Mouse (Mus musculus): ENCODE measurements around the gene Uggt2.
"Not testable (repeated sequence)": the region's sequence is repeated elsewhere in the genome, so short reads cannot be mapped to it uniquely, and the experiment has no call there.

Gene Uggt2

DNA sequence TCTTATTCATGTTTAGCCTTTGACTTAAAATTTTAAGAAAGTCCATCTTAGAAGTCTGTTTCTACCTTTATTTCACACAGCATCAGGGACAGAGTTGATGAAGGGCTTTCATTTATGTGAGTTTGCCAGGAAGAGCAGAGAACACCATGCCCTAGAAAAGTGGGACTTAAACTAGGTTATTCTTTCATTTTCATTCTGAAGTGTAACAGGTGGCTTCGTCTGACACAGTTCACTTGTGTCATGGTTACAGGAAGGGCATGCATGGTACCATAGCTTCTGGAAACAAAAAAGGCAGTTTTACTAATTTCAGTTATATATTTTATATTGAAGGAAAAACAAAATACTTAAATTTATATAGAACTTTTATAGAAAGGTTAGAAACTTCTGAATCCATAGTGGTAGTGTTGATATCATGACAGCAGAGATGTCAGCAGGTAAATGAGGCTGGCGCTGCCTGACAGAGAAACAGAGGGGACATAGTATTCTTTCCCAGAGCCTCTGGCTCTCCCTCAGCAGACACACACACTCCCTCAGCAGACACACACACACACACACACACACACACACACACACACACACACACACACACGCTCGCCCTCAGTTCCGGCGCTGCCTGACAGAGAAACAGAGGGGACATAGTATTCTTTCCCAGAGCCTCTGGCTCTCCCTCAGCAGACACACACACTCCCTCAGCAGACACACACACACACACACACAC lies 117.4 kb downstream of the Uggt2 start:
- DNase-seq (ENCODE audit: low spot score in 2 of 2), result not testable (repeated sequence)

DNA sequence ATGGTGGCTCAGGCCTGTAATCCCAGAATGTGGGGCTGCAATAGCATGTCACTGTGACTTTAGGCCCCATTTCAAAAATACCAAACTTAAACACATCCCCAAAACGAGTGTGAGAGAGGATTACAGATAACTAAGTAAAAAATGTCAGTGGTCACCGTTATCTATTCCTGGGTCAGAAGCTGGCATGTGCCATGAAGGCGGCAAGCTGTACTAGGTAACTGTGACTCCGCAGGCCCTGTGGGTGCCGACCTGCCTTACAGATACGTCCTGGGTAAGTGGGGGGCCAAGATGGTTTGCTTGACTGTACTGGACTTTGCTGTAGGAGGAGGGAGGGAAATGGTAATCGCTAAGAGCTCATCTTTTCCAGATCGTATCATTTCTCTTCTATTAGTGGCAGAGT lies 118.3 kb downstream of the Uggt2 start:
- DNase-seq (ENCODE audit: low spot score in 2 of 2), result no peak

DNA sequence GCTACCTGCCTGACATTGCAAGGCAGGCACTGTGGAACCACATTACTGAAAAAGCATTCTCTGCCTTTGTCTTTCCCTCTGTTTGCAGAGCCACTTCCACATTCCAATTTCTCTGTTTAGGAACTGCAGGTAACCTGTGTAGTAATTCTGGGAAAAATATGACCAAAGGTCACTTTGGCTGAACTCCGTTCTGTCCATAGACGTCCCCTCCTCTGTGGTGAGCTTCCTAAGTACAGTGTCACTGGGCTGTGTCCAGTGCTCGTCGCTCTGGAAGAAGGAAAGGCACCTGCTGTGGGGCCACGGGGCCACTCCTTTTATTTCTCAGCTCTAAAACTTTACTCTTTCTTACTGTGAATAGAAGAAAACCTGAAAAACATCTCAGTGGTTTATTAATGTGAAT lies 118.9 kb downstream of the Uggt2 start:
- DNase-seq (ENCODE audit: low spot score in 2 of 2), result no peak

DNA sequence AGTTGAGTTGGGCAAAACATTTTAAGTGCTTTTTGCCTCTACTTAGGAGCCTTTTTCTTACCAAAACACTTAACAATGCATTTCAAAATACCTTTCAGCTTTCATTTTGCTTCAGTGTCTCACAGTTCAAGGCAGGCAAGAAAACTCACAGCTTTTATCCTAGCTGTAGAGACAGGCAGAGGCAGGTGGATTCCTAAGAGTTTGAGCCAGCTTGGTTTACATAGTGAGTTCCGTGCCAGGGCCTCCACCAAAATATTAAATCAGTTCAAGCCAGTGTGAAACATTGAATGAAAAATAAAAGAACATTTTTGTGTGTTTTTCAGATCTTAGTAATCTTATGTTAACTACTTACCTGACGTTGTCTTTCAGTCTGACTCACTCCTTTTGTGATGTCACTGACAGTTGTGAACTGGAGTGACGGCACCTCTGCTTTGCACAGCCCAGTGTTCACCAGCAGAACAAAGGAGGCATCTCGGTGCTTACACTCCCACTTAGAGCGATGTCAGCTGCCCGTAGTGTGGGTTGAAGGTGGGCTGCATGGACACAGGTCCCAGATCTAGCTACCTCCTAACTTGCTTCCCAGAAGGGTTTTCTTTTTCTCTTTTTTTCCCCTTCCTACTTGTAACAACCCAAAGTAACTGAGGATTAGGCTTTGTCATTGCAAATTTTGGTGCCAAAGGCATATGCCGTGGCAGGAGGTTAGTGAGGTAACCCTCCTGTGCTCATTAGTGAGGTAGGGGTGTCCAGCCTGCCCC lies 119.5 kb downstream of the Uggt2 start:
- DNase-seq (ENCODE audit: low spot score in 2 of 2), result no peak

DNA sequence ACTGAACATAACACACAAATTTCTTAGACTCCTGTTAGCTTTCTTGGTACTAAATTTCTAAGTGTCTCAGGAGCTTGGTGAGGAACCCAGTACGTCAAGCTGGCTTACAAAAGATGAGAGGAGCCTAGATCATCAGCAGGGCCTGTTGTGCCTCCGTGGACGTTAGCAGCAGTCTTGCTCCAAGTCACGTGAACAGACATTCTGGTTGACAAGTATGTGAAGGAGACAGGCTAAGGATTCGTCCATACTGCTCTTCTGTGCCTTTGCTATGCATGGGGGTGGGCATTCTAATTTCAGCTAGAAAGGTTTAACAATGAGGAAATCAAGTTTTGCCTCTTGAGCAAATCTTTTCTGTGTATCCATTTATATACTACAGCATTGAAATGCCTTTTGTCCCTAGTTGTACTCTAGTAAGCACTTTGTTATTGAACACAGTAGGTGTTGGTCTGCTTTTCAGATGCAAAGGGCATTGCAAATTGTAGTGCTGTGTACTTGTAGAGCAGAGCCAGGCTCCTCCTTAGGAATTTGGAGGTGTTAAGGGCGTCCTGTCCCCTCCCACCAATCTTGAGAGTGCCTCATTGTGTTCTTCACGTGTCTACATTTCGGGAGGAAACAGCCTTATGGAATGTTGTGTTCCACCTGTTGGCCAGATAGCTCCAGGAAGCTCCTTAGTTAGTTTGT lies 122.0 kb downstream of the Uggt2 start:
- no peak for DNase-seq (ENCODE audit: low spot score in 2 of 2)

DNA sequence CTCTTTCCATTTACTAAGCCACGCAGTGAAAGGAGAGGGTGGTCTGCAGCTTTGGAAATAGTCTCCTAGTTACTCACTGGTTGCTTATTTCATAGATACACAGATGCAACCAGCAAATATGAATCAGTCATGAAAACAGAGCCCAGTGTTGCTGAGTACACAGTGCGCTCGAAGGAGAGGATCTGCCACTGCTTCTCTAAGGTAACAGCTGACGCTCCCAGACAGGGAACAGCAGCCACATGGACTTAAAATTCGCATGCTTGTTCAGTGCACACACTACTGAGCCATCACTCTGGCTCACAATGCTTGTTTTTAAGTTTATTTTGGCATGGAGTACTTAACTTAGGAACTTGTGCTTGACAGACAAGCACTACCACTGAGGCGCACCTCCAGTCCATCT lies 127.0 kb downstream of the Uggt2 start:
- no peak for DNase-seq (ENCODE audit: low spot score in 2 of 2)

DNA sequence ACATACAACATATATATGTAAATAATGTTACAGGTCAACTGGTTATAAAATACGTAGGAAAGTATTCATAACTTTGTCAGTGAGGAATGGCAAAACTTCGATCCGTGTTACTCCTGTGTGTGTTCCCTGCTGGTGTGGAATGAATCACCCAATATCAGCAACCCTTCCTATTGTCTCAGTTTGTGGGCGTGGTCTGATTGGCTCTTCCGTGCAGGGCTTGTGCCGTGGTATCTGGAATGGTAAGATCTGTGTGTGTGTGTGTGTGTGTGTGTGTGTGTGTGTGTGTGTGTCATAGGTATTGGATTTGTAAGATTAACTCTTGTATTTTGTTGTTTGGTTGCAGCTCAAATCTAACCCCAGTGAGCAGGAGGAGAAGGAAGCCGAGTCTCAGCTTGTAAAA lies 131.6 kb downstream of the Uggt2 start:
- no peak for DNase-seq (ENCODE audit: low spot score in 2 of 2)

DNA sequence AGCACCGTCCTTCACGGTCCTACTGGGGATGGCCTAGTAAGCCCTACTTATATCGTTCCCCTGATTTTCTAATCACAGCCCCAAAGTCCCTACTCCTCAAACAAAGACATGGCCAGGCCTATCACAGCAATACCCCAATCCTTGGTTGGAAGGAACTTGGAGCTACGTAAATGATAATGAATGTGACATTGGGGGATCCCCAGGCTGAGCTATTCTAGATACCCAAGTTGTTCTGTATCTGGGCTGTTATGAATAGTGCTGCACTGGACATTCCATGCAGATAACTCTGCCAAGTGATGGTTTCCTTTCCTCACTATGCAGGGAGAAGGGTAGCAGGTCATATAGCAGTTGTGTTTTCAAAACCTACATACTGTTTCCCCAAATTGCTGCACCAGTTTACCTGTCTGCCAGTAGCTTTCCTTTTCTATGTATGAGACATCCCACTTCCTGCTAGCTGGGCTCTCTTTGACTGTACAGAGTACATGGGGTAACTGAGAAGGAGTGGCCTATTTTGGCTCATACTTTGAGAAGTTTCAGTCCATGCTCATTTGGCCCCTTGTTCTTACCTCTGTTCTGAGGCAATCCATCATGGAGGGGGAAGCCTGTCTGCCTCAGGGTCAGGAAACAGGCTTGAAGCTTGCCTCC lies 133.8 kb downstream of the Uggt2 start:
- no peak for DNase-seq (ENCODE audit: low spot score in 2 of 2)

DNA sequence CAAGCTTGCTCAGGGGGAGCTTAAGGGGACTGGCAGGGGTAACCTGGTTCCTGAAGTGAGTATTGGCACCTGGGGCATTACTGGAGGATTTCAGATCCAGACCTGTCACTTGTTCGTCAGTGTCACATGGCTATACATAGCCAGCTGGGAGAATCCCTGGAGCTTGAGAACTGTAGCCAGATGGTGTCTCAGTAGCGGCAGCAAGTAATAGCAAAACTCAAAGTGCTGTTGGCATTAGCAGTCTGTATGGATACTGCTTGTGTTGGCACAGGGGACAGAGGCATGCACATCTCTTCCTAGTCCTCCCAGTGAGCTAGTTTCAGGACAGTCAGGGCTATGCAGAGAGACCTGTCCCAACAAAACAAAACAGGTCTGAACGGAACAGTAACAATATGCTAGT lies 141.2 kb downstream of the Uggt2 start:
- no peak for DNase-seq (ENCODE audit: low spot score in 2 of 2)

DNA sequence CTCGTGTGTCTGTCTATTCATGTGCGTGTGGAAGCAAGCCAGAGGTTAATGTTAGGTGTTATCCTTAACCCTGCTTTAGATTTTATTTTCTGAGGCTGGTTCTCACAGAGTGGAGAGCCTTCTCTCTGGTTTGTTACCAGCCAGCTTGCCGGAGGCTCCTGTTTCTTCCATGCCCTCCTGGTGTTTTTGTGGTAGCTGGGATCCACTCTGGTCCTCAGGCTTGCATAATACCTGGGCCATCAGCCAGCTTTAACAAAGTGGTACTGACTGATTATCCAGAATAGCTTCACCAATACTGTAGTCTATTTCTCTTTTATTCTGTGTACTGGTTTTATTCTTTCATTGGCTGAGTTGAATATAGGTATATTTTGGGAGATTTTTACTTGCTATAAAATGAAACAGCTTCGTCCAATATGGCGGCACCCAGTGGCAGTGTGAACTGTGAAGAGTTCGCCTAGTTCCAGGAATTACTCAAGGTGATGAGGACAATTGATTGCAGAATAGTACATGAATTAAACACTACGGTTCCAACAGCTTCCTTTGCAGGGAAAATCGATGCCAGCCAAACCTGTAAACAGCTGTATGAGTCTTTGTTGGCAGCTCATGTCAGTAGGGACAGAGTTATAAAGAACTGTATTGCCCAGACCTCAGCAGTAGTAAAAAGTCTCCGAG lies 147.2 kb downstream of the Uggt2 start:
- no peak for DNase-seq (ENCODE audit: low spot score in 2 of 2)

DNA sequence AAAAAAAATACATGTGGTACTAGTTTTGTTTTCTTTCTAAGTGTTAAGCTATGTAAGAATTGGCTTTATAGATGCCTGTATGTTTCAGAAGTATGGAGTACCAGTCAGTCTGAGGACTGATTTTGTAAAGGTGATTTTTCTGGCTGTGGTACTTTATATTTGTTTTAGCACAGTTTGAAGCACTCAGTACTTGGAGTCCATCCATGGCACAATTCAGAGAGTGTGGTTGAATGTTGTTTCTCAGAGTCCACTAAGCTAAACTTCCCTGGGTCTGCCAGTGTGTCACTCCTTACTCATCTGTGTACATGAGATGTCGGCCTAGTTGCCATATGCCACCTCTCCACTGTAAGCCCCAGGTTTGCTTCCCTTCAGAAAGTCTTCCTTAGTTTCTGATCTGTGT lies 150.4 kb downstream of the Uggt2 start:
- DNase-seq (ENCODE audit: low spot score in 2 of 2), result no peak

DNA sequence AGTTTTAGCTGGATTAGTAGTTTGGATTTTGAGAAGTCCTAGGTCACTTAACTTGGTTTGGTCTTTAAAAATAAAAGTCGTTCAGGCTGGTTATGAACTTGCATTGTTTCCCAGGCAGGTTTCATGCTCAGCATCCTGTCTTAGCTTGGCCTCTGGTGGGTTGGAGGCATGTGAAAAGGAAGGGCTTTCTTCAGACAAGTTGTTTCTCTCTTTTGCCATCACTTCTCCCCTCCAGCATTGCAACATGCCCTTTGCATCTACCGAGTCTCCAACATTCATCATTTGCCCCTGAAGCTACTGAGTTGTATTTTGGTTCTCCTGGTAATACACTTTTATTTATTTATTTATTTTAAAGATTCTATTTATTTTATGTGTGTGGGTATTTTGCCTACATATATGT lies 154.5 kb downstream of the Uggt2 start:
- DNase-seq (ENCODE audit: low spot score in 2 of 2), result no peak

DNA sequence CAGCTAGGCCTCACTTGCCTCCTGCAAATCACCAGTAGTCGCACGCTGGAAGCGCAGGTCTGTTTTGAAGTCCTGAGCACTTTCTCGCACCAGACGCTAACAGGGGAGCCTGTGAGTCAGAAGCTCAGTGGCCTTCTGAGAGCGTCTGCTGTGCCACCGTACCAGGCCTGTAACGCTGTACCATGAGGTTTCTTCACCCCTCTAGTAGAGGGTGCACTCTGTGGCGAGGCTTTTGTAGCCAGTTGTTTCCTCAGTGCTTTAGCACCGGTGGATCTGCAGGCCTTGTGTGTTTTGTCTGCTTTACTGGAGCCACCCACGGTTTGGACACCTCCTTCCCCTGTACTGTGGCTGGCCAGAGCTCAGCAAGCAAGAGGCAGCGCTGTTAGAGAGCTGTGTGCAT lies 157.2 kb downstream of the Uggt2 start:
- DNase-seq (ENCODE audit: low spot score in 2 of 2), result no peak

DNA sequence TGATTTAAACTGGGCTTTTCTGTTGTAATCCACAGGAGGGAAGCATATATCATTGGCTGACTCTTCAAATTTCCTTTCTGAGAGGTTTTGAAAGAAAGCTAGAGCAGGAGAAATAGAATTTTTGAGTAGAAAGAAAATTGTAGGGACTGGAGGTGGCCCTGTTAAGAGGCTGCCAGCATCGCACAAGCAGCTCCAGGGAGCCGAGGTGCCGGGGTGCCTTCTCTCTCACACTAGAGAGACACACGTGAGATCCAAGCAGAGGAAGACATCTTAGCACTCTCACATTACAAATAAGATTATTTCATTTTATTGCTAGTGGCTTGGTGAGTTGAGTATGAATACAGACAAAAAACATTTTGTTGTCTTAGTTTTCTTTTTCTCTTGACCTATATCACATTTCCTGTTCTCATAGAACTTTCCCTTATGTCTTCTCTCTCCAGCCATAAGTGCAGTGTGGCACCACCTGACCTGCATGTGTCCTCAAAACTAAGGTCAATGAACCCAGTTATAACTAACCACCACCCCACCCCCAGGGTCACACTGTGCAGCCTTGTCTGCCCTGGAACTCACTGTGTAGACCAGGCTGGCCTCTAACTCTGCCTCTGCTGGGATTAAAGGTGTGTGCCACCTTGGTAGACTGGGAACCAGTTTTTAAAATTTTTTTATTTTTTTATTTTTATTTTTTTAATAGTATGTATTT lies 158.3 kb downstream of the Uggt2 start:
- no peak for DNase-seq (ENCODE audit: low spot score in 2 of 2)

DNA sequence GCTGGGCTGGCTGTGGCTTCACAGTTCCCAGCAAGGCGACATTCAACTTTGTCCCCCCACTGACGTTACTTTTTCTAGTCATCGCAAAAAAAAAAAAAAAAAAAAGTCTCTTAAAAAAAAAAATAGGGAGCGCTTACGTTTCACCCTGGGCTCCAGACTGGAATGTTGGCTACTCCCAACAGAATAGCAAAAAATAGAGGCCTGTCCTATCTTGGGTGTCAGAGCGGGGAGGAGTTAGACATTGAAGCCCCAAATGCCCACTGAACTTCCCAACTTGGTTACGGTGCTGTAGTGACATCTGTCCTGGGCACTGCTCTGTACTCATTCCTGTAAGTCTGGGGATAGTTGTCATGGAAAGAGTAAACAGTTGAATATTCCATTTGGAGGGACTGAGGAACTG lies 160.7 kb downstream of the Uggt2 start:
- no peak for DNase-seq (ENCODE audit: low spot score in 2 of 2)

DNA sequence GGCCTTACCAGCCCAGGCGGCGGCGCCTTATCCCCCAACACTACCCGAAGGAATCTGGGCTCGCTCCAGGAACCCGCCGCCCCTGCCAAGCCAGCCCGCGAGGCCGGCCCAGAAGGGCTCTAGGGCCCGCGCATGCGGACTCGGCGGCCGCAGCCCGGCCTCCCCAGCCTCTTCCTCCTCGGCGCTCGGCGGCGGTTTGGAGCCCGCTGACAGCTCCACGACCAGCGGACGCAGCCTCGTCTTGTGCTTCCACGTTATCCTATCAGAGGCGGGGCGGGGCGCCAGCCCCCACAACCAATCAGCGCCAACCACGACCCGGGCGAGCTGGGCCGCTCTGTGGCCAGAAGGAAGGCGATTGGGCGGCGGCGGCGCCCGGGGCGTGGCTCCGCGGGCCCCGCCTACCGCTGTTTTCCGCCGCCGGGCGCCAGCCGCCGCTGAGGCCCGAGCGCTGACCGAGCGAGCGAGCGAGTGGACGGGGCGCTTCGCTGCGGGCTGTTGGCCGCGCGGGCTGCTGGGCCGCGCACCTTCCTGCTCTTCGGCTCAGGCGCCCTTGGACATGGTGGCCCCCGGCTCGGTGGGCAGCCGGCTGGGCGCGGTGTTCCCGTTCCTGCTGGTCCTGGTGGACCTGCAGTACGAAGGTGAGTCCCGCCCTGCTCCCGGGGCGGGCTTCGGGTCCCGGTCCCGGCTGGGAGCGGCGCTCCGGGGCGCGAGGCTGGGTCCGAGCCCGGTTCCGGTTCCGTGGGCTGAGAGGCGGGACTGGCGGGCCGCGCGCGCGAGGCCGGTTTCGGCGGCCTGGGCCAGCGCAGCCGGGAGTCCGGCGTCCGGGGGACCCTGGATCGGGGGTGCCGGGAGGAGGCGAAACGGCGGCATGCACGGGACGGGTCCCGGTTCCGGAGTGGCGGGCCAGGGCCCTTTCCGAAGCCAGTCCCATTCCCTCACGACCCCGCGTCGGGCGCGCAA lies 161.4 kb downstream of the Uggt2 start, which contains the start of gene Dnajc3:
Gene Dnajc3, plus strand, starts transcription at position 444 of the 960 bp plus-strand sequence.
- peak; percentile 100 for DNase-seq (ENCODE audit: low spot score in 2 of 2)

DNA sequence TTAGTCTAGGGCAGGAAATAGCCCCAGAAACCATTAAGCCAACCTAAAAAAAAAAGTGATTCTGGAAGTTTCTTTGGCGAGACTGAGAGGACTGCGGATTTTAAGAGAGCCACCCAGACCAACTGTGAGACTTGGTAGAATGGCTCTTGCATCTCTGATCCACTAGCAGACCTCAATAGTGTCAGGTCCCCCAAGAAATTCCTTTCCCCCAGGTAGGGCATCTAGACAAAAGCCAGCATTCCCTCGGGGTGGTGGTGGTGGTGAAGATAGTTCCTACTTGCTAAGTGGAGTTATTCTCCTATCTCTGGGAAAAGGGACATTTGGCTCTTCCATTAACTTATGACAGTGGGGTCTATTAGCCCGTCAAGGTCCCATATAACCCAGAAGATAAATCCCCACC lies 162.3 kb downstream of the Uggt2 start:
- no peak for DNase-seq (ENCODE audit: low spot score in 2 of 2)

DNA sequence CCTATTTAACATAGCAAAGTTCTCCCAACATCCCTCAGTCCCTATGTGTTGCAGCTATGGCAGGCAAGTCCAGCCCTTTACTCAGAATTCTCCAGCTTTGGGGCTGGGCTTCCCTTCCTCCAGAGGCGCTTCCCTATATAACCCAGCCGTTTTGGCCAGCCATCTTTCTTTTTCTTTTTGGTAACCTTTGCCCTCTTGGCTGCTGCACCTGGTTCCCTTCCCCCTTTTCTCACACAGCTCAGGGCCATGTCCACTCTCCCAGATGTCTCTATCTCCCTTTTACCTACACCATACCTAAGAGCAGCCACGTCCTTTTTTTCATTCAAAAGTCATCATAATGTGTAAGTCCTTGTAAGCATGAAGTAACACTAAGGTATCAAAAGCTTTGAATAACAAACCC lies 163.0 kb downstream of the Uggt2 start:
- DNase-seq (ENCODE audit: low spot score in 2 of 2), result no peak
